Mouse (Mus musculus): ENCODE results near the gene Bicd2. TPM values are rescaled to one million over a fixed set of nuclear protein-coding genes. Genes with fewer than 3 reads are reported as not detected.

Gene Bicd2
- polyA plus RNA-seq, 1 experiment from 2014 or later = 24.0 TPM

DNA sequence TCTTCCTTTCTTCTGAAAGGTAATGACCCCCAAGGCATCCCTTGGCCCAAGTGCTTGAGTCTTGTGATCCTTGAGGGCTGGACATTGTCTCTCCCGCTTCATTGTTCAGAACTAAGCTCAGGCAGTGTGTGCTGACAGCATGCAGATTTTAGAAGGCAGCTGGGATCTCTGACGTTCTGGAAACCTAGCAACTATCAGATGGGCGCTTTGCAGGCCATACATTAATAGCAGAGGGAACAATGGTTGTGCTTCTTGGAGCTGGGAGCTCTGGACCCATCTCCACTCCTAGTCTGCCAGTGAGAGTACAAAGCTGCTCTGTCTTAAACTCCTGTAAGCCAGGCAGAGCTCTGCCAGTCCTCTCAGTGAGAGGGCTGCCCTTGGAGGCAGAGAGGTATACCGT lies 94.8 kb downstream of the Bicd2 start:
- no peak overlapping the region for H3K27ac ChIP-seq (ENCODE audit: low read depth)
- H3K4me2 ChIP-seq (ENCODE audit: low read length) = no peak overlapping the region
- WGBS = 78% methylated on average over 4 of the region's 4 CpGs
- H3K9ac ChIP-seq (ENCODE audit: low read length) = no peak overlapping the region
- no peaks in the 10 kb centered on the region for H3K4me1 ChIP-seq (replicated peaks; ENCODE audit: control insufficient read depth, insufficient read depth, low read length)
- no peak overlapping the region for H3K4me3 ChIP-seq (ENCODE audit: low read depth, low read length)
- H3K27me3 ChIP-seq (replicated peaks; ENCODE audit: control insufficient read depth, insufficient read depth, low read length) = no peaks in the 10 kb centered on the region
- H3K36me3 ChIP-seq (ENCODE audit: control insufficient read depth, insufficient read depth, low read length) = peaks cover 46% of the 10 kb centered on the region
- DNase-seq (ENCODE audit: low spot score) = no peak
- no peaks in the 10 kb centered on the region for H3K9me3 ChIP-seq (ENCODE audit: control insufficient read depth, low read length)
- no peak for ATAC-seq (replicated peaks; ENCODE audit: low FRiP score, low TSS enrichment, low read depth)

Other genes starting within 250 kb of the Bicd2 start
- gene Wnk2, start 193.6 kb upstream of the Bicd2 start, polyA plus RNA-seq (2014; fragmentation: Nextera tagmentation; extraction: Ambion mirVana) = 4.5 and 5.1 TPM in 2 replicates
- 63.0 and 64.1 TPM in 2 replicates for gene Ninj1, start 154.1 kb upstream of the Bicd2 start, polyA plus RNA-seq (2014; fragmentation: Nextera tagmentation; extraction: Ambion mirVana)
- gene Card19, start 125.5 kb upstream of the Bicd2 start, polyA plus RNA-seq (2014; fragmentation: Nextera tagmentation; extraction: Ambion mirVana) = 54.8 and 55.0 TPM in 2 replicates
- 1.4 and 1.5 TPM in 2 replicates for gene Susd3, start 92.9 kb upstream of the Bicd2 start, polyA plus RNA-seq (2014; fragmentation: Nextera tagmentation; extraction: Ambion mirVana)
- 0.62 and 0.89 TPM in 2 replicates for gene Fgd3, start 21.3 kb upstream of the Bicd2 start, polyA plus RNA-seq (2014; fragmentation: Nextera tagmentation; extraction: Ambion mirVana)
- gene Ippk, start 79.7 kb downstream of the Bicd2 start, polyA plus RNA-seq (2014; fragmentation: Nextera tagmentation; extraction: Ambion mirVana) = 18.5 and 18.7 TPM in 2 replicates
- 0.55 and 1.0 TPM in 2 replicates for gene Tes3-ps, start 151.7 kb downstream of the Bicd2 start, polyA plus RNA-seq (2014; fragmentation: Nextera tagmentation; extraction: Ambion mirVana)
- gene Ecm2, start 163.2 kb downstream of the Bicd2 start, polyA plus RNA-seq (2014; fragmentation: Nextera tagmentation; extraction: Ambion mirVana) = 0.38 and 0.95 TPM in 2 replicates
- 17.2 and 17.7 TPM in 2 replicates for gene Aspn, start 202.9 kb downstream of the Bicd2 start, polyA plus RNA-seq (2014; fragmentation: Nextera tagmentation; extraction: Ambion mirVana)
- gene Omd, start 240.9 kb downstream of the Bicd2 start, polyA plus RNA-seq (2014; fragmentation: Nextera tagmentation; extraction: Ambion mirVana) = 0.45 and 0.66 TPM in 2 replicates

Data from intestine, embryonic 14.5 days (tissue).